Mouse (Mus musculus) olfactory bulb, adult 2 months (tissue): ENCODE measurements around the gene Ercc8.

Source experiments
- CTCF ChIP-seq: fragments of 200-500 bp; IDR thresholded peaks from 2 replicates; pipeline ENCODE4 v1.5.1; 2012; ENCODE audit warnings: low read depth, mild to moderate bottlenecking, low read length, moderate library complexity; ENCODE audit not compliant: insufficient read depth
- POLR2A ChIP-seq: fragments of 200-500 bp; IDR thresholded peaks from 2 replicates; pipeline ENCODE4 v1.6.1; 2012; ENCODE audit warnings: mild to moderate bottlenecking, low read depth, low read length, moderate library complexity; ENCODE audit not compliant: insufficient read depth

GRCm38 (mm10) chr13:108229191-108229590 is 70.7 kb downstream of the Ercc8 start:
- no peak for TF ChIP-seq POLR2A
- TF ChIP-seq CTCF = no peak
